Mouse (Mus musculus) megakaryocyte progenitor cell, adult 5-6 weeks (primary cell): ENCODE measurements around the gene Ldah. TPM values are rescaled to one million over a fixed set of nuclear protein-coding genes. Genes with fewer than 3 reads are reported as not detected.
A peak's percentile ranks its signal among the peaks of the same experiment; 100 is the strongest.

Source experiments
- ATAC-seq: replicated peaks from 2 replicates; pipeline ENCODE4 v1.8.0; 2016; ENCODE audit warnings: mild to moderate bottlenecking, moderate TSS enrichment, inconsistent platforms; ENCODE audit not compliant: poor library complexity
- total RNA-seq, 2 experiments: library from RNA; stranded (forward) in 1 of 2; stranded (reverse) in 1 of 2; fragments of 157-497, 149-512 nt in 1 of 2; fragments of 200-1000 nt in 1 of 2; gene quantifications; 2 replicates each; pipeline versions ENCODE4 v1.2.3 to v1.2.4; 2015 to 2017

Ldah gene
- total RNA-seq, 2 experiments from 2014 or later = 34.6 to 61.2 TPM

DNA sequence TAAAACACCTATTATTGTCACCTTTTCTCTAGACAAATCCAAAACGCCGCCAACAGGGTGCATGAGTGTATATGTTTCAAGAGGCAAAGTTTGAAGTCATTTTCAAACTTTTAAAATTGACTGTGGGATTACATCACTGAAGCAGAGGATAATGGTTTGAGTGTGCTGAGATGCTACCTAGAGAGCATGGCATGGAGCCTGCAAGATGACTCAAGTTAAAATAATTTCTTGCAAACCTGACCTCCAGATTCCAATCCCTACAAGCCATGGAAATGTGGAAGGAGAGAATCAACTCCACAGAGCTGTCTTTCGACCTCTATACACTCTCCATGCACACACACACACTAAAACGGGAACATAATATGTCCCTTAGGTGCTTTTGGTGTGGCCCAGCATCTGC is 104.4 kb downstream of the Ldah start:
- ATAC-seq = no peak

DNA sequence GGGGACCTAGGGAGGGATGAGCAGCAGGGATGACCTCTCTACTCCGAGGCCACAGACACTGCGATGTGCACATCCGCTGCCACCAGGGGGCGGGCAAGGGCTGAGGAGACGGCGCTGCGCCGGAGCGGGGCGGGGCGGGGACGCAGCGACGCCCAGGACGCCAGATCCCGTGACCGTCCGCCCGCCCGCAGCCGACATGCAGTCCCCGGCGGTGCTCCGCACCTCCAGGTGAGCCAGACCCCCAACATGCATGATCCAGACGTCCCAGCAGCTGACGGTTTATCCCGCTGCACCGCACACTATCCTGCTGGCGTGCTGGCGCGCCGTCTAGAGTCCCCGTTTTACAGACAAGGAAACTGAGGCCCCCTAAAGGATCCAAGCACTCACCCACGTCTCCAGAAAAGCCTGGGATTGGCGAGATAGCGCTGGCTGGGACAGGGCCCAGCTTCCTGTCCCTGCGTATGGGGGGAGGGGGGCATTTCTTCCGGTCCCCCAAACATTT is 105.4 kb downstream of the Ldah start, which contains the start of gene Hs1bp3:
TSS of gene Hs1bp3 (plus strand) at position 163 of the 502 bp plus-strand sequence.
- peak; percentile 95 for ATAC-seq

- peak; percentile 50 for ATAC-seq
Observed at GRCm38 (mm10) chr12:8313773-8314172, 105.9 kb downstream of the Ldah start.

DNA sequence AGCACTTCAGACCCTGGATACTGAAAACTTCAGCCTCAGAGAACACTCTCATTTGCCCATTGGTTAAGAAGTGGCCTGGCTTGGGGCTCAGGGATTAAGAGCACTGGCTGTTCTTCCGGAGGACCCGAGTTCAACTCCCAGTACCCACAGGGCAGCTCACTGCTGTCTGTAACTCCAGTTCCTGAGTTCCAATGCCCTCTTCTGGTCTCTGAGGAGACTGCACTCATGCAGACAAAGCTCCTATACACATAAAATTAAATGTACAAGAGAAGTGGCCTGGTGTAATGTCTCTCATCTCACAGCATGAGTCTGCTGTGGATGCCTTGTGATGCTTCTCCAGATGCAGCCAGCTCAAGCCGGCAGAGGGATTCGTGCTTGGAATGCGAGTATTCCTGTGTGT is 108.6 kb downstream of the Ldah start:
- ATAC-seq = no peak

GRCm38 (mm10) chr12:8320084-8320713 is 112.3 kb downstream of the Ldah start:
- ATAC-seq = peak; percentile 93

DNA sequence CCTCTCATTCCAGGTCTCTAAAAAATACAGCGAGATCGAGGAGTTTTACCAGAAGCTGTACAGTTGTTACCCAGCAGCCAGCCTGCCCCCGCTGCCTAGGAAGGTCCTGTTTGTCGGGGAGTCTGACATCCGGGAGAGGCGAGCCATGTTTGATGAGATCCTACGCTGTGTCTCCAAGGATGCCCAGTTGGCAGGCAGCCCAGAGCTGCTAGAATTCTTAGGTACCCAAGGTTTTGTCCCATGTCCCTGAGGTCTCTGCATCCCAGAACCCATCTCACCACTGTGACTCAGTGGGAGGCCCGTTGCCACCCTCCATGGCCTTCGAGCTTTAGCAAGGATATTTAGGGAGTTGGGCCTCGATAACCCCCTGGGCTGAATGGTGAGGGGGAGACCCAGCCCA is 113.6 kb downstream of the Ldah start:
- no peak for ATAC-seq

GRCm38 (mm10) chr12:8324086-8324485 is 116.2 kb downstream of the Ldah start:
- no peak for ATAC-seq

- ATAC-seq = no peak
Observed at GRCm38 (mm10) chr12:8325245-8325942, 117.5 kb downstream of the Ldah start.

DNA sequence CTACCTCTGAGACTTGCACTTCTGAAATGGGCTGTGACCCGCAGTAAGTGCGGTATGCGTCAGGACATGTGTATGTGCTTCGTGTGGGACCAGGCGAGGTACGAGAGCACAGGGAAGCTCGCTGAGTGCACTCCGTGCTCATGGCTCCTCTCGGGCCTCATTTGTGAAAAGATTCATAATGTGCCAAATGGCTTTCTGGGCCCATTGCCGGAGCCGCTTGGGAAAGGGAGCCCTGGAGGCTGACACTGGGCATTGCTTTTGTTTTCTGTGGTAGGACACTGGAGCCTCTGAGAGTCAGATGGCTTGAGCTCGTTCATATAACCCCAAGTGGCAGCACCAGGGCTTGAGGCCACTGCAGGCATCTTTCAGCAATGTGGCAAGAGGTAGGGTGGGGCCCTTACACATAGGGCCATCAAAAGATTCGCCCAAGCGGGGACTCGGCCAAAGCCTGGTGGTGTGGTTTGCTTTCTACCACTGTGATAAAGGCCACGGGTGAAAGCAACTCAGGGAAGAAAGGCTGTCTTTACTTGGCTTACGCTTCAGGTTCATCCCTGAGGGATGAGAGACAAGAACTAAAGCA is 118.1 kb downstream of the Ldah start:
- no peak for ATAC-seq

- peak; percentile 96 for ATAC-seq
Observed at GRCm38 (mm10) chr12:8326825-8327674, 119.1 kb downstream of the Ldah start.

DNA sequence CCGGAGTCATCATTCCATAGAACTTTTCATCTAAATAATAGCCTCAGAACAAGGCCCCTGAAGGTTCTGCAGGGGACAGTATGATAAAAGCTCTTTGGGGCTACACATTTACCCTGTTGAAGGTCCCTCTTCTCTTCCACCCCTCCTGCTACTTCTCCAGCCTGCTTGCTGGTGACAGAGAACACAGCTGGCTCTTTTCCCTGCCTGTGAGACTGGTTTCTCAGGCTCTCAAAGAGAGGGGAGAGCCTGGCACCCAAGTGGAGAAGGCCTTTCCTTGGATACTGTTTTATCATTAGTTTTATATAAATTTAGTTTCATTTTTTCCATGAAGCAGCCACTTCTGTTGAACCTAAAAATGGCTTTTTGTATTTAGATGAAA is 119.8 kb downstream of the Ldah start:
- no peak for ATAC-seq

- ATAC-seq = peak; percentile 18; the same call in 1 of the 2 replicates
Observed at GRCm38 (mm10) chr12:8329236-8329635, 121.3 kb downstream of the Ldah start.

DNA sequence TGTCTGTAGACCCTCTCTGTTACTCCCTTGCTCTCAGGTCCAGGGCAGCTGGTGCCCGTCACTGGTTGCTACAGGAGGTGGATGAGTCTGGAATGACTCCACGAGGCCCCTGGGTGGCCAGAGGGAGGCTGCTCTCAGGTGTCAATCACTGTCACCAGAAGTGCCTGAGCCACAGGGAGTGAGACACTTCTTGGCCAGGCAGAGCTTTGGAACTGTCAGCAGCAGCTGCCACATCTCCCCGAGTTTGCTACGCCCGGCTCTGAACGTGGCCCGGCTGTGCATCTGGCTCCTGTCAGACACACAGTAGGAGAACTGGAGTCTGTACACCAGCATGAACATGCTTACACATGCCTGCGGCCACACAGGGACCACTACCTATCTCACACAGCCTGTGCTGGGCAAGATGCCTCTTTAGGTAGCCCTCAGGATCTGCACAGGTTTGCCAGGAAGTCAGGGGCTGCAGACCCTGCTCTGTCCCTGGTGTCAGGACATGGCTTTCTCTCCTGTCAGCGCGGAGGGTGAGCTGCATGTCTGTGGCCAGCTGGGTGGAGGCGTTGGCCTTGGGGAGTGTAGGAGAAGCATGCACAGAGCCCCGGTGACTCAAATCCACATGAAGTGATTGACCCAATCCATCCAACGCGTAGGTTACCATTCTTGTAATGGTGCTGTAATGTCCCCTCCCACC is 123.7 kb downstream of the Ldah start:
- ATAC-seq = no peak

DNA sequence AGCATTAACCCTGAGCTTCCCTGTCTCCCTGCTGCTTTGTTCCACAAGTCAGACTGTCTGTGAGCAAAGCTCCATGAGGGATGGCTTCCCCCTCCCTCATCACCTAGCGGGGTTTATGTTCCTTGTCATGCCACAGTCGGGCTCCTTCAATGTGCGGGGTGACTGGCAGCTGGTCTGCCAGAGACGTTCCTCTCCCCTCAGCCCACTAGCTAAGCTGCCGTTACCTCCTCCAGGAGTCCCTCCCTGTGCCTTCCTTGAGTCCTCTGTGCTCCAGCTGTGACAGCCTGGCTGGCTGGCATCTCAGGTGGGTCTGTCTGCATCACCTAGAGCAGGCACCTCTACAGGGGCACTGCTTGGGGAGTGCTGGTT is 124.3 kb downstream of the Ldah start:
- no peak for ATAC-seq

DNA sequence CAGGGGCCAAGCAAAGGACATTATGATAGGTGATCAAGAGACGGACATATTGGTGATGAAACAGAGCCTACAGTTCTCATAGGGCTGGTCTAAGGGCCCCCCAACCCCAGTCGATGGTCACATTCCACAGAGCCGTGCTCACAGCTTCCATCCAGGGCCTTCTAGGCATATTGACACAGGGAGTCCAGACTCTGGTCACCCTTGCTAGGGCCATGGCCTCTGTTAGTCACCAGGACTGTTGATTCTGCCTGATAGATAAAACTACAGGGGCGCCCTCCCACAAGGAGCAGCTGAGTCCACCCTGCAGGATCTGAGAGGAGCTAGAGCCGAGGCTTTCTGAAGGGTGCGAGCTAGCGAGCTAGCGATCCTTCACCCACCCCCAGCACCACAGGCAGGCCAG is 125.7 kb downstream of the Ldah start:
- no peak for ATAC-seq

DNA sequence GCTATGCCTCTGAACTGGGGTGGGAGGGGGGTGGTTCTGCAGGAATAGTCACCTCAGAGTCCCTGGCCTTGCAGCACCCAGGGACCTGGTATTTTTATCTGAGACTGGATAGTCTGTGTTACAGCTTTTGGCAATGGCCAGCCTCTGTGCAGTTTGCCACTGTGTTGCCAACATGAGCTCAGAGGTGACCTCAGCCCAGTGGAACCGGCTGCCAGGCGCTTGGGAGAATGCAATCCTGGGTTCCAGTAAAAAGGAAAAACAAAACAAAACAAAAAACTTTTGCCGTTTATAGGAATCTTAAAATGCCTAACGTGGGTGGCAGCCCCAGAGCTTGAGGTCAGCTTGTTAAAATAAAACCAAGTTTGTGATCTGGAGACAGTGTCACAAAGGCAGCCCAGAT is 126.4 kb downstream of the Ldah start:
- no peak for ATAC-seq

Other genes starting within 250 kb of the Ldah start
- under 0.01 TPM in 1 of 2 replicates, not detected in the other for gene Apob, start 230.5 kb upstream of the Ldah start, total RNA-seq (2015)
- gene Apob, start 230.5 kb upstream of the Ldah start, total RNA-seq (2017) = 0.10 TPM in 1 of 2 replicates, not detected in the other
- not detected in 2 replicates for gene Gdf7, start 93.8 kb downstream of the Ldah start, total RNA-seq (2015)
- not detected in 2 replicates for gene Gdf7, start 93.8 kb downstream of the Ldah start, total RNA-seq (2017)
- gene Hs1bp3, start 105.3 kb downstream of the Ldah start, total RNA-seq (2015) = 5.6 and 8.3 TPM in 2 replicates
- 4.4 and 7.4 TPM in 2 replicates for gene Hs1bp3, start 105.3 kb downstream of the Ldah start, total RNA-seq (2017)